Mouse (Mus musculus): ENCODE results near the gene Zfp423.

GRCm38 (mm10) chr8:87861718-87862117 lies 97.7 kb downstream of the Zfp423 start:
- TF ChIP-seq CTCF (IDR thresholded peaks at IDR 0.05) (no peak), EP300 (IDR thresholded peaks at IDR 0.05) (no peak)

Data from lung, postnatal 0 days (tissue).